Mouse (Mus musculus): ENCODE measurements around the gene Ribc1.

Ribc1 gene

DNA sequence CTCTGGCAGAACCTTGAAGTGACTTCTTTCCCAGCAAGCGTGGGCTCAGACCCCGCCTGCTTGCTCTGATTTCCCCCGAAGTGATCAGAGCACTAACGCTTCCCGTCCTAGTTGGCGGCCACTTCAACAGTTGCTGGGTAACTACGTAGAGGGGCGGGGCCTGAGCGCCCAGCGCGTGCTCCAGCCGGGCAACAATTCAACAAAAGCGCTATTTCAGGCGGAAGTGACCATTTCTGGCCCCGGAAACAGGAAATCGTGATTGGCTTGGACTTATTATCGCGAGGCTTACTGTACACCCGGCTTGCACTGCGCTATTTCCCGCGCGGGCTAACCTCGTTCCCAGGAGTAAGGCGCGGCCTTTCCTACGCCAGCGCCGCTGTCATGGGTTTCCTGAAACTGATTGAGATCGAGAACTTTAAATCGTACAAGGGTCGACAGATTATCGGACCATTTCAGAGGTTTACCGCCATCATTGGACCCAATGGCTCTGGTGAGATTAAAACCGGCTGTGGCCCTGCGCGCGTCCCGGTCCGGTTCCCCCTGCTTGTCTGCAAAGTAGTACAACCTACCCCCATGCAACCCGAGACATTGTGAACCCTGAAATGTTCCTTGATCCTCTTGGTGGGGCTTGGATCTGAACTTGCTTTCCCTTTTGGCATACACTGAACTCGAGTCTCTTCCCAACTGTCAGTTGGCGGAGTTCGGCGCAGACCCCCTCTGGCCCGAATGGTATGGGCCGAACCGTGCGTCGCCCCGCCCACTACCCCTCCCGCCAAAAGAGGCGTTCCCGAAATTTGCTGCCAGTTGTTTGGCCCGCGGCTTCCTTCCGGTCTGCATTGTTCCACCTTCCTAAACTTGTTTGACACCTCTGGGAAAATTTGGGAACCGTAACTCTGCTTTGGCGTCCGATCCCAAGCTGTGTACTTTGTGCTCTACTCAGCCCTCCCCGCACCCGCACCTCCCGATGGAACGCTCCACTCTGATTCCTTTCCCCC is at the start of gene Ribc1, which contains the start of gene Smc1a:
TSS of gene Ribc1 (minus strand) at position 145 of the 995 bp plus-strand sequence.
TSS of gene Smc1a (plus strand) at position 278 of the 995 bp plus-strand sequence.
- DNase-seq (ENCODE audit: low spot score in 2 of 2): peak; percentile 92 to 95

- DNase-seq (ENCODE audit: low spot score in 2 of 2): no peak
Measured at GRCm38 (mm10) chrX:152065674-152066073, 49.6 kb upstream of the Ribc1 start.

DNA sequence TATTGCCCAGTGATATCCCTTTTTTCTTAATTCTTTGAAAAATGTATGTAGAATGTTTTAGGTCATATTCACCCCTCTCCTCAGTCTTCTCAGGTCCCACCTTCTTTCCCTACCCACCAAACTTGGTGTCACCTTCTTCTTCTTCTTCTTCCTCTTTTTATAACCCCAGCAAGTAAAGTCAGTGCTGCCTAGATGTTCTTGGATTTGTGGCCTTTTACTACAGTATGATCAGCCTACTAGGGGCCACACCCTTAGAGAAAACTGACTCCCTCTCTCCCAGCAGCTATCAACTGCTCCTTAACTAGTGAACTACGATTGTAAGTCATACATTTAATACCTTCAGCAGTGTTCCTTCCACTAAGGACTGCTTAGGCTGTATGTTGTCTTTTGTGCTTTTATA is 38.0 kb upstream of the Ribc1 start:
- no peak for DNase-seq (ENCODE audit: low spot score in 2 of 2)

DNA sequence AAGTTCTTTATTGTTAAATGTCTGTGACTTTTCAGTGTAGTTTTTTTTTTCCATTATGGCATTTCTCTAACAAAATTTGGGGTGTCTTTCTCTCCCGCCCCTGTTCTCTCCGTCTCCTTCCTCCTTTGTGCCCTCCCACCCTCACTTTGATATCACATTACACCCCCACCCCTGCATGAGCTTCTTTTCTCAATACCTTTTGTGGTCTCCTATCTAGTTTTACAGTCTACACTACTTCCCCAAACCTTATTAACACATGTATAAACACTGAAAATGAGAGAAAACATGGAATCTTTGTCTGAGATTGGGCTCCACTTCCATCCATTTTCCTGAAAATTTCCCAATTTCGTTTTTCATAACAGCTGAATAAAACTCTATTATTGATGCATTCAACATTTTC is 36.5 kb upstream of the Ribc1 start:
- DNase-seq (ENCODE audit: low spot score in 2 of 2): no peak

DNA sequence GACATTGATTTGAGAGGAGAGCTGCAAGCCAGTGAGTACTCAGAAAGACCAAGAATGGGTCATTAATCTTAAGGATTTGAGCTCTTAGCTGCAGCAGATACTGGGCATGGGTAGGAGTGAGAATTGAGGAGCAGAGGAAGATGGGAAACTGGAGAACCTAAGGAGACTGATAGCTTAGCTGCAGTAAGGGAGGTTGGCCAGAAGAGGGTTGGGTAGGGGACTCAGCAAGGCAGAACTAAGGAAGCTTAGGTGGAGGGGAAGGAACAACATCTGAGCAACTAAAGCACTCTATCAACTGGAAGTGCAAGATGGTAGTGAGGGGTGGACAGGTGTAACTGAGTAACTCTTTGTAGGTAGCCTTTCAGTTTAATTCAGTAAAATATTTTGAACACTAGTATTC is 31.1 kb upstream of the Ribc1 start:
- DNase-seq (ENCODE audit: low spot score in 2 of 2): no peak

- DNase-seq (ENCODE audit: low spot score in 2 of 2): no peak
Measured at GRCm38 (mm10) chrX:152039865-152040264, 23.8 kb upstream of the Ribc1 start.

DNA sequence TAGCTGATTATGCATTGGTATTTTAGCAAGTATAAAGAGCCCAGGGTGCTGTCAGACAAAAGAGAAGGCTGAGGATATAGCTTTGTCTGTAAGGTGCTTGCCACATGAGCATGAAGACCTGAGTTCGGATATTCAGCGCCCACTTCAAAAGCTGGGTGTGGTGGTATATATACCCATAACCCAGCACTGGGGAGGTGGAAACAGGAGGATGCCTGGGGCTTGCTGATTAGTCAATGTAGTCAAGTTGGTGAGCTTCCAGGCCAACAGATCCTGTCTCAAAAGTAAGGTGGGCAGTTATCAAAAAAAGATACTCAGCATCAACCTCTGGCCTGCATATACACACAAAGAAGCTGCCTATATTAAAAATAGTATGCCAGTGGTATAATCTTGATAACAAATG is 3.2 kb upstream of the Ribc1 start:
- DNase-seq (ENCODE audit: low spot score in 2 of 2): no peak

GRCm38 (mm10) chrX:152017186-152017585 is 1.1 kb upstream of the Ribc1 start:
- no peak for DNase-seq (ENCODE audit: low spot score in 2 of 2)

- DNase-seq (ENCODE audit: low spot score in 2 of 2): no peak
Measured at GRCm38 (mm10) chrX:152015752-152016150, 344 bp downstream of the Ribc1 start.

DNA sequence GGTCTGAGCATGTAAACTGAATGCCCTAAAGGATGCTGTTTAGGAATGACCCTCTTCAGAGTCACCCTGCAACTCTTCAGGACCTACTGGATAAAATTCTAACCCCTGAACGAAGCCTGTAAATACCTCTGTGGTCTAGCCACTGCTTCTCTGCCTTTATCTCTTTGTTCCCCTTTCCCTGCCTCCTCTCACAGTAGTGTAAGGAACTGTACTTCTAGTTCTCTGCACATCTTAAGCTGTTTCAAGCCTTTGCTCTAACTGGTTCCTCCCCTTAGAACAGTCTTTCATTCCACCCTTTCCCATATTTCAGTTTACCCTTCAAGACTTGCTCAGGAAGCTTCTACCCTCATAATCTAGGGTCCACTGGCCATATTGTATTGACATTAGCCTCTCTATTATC is 8.2 kb downstream of the Ribc1 start:
- DNase-seq (ENCODE audit: low spot score in 2 of 2): no peak

DNA sequence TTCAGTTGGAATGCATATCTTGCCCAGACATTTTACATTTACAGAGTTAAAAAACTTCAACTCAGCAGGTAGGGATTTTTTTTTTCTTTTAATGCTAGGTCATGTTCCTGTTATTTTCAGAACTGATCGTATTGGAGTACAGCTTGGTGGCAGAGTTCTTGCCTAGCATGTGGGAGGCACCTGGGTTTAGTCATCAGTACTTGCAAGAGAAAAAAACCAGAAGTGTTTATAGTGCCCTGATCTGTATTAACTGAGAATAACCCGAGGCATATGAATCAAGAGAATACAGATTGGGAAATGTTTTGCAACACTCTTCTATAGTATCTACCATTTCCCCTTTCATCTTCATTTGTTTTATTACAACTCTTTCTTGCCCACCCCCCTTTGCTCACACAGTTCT is 13.2 kb downstream of the Ribc1 start:
- DNase-seq (ENCODE audit: low spot score in 2 of 2): no peak

DNA sequence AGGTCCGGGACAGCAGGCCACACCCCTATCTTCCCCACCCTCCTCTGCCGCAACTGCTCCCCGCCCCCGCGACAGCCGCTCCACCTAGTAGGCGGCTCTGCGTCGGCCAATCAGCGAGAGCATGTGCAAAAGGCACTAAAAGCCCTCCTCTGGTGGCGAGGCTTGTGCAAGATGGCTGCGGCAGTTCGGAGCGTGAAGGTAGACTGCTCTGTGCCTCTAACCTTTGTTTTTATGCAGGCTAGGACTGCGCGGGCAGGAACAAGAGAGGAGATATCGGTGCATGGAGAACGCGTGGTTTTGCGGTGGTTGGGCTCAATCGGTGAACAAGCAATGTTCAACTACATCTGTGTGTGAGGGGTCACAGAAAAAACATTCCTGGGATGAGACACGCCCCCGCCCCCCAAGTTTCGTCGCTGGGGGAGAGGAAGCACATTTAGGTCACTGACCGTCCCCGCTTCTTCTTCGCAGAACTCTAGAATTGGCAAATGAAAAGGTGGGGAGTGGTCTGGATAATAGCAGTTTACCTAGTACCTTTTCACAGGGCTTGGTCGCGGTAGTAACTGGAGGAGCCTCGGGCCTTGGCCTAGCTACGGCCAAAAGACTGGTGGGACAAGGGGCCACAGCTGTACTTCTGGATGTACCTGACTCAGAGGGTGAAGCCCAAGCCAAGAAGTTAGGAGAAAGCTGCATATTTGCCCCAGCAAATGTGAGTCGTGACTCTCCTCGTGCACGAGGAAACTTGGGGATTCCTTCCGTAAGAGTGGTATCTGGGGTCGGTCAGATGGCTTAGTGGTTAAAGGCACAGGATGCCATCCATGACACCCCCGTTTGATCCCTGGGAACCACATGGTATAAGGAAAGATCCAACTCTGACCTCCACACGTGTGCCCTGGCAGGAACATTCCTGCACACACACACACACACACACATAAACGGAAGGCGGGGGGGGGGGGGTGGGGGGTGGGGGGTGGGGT is 14.1 kb downstream of the Ribc1 start, which contains the start of gene Hsd17b10:
TSS of gene Hsd17b10 (plus strand) at position 109 of the 974 bp plus-strand sequence.
- peak; percentile 84 for DNase-seq (ENCODE audit: low spot score in 2 of 2)

DNA sequence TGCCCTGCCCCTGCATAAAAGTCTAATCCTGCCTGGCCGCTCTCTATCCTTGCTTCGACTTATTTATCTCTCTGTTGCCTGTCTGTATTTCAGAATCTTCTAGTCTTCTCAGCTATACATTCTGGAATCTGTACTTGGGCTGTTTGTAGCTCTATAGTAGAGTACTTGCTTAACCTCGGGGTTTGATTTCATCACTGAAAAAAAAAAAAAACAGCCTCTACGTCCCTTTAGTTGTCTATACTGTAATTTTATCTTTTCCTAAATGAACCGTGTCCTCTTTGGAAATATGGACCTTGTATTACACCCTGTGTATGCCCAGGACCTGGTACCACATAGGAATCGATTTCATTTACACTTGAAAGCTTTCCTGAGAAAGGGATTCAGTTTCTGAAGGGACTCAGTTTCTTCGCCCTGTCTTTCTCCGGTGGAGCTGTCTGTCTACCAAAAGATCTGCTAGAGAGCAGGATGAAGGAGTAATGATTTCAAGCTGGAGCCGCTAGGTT is 14.9 kb downstream of the Ribc1 start:
- no peak for DNase-seq (ENCODE audit: low spot score in 2 of 2)

DNA sequence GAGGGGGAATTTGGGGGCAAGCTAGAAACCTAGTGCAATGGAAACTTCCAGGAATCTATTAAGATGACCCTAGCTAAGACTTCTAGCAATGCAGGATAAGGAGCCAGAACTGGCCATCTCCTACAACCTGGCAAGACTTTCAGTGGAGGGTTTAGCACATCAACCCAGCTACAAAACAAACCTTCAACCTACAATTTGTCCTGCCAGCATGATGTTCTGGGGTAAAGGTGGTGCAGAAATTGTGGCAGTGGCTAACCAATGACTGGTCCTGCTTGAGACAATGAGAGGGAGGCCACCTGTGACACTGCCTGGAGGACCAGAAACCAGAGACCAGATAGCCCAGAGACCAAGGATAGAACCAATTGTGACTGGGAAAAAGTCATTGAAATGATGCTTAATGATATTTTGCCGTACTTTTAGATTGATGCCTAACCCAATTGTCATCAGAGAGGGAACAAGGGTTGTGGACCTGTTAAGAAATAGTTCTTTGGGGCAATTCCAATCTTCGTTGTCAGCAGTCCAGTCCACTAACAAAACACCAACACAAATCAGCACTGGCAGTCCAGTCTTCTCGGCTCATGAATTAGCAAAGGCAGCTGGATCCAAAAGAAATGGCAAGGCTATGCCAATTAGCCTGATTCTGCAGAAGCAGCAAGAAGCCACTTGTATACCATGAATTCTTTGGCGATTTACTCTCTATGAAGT is 16.9 kb downstream of the Ribc1 start:
- DNase-seq (ENCODE audit: low spot score in 2 of 2): no peak

All from heart, adult 9 months (tissue).